Mouse (Mus musculus): ENCODE measurements around the gene Mroh3. TPM values are rescaled to one million over a fixed set of nuclear protein-coding genes. Genes with fewer than 3 reads are reported as not detected.

The Mroh3 gene
- polyA plus RNA-seq, 1 experiment from 2014 or later, result 0.41 TPM

- Histone ChIP-seq H3K36me3 (ENCODE audit: control insufficient read depth, insufficient read depth, low read length) (no peaks in the 10 kb centered on the region), H3K4me3 (ENCODE audit: low read depth, low read length) (peak overlapping the region; percentile 64), H3K9ac (ENCODE audit: low read length) (peak overlapping the region; percentile 83), H3K9me3 (ENCODE audit: control insufficient read depth, low read length) (no peaks in the 10 kb centered on the region), H3K27me3 (ENCODE audit: control insufficient read depth, insufficient read depth, low read length) (no peaks in the 10 kb centered on the region), H3K4me1 (replicated peaks; ENCODE audit: control insufficient read depth, insufficient read depth, low read length) (peaks cover 35% of the 10 kb centered on the region), H3K27ac (ENCODE audit: low read depth, low read length) (peak overlapping the region; percentile 44), H3K4me2 (ENCODE audit: low read depth, low read length, severe bottlenecking) (peak overlapping the region; percentile 75)
- ATAC-seq (replicated peaks; ENCODE audit: low FRiP score), result no peak
- WGBS, result under 1% methylated on average over 23 of the region's 23 CpGs
- DNase-seq (ENCODE audit: low spot score), result peak; percentile 77
Measured at GRCm38 (mm10) chr1:136232986-136233790, 20.6 kb upstream of the Mroh3 start.

GRCm38 (mm10) chr1:136232285-136232926 is 19.8 kb upstream of the Mroh3 start:
- Histone ChIP-seq H3K4me1 (replicated peaks; ENCODE audit: control insufficient read depth, insufficient read depth, low read length) (peaks cover 36% of the 10 kb centered on the region), H3K4me3 (ENCODE audit: low read depth, low read length) (peak overlapping the region; percentile 64), H3K27ac (ENCODE audit: low read depth, low read length) (no peak overlapping the region), H3K9ac (ENCODE audit: low read length) (peak overlapping the region; percentile 83), H3K4me2 (ENCODE audit: low read depth, low read length, severe bottlenecking) (peak overlapping the region; percentile 75), H3K9me3 (ENCODE audit: control insufficient read depth, low read length) (no peaks in the 10 kb centered on the region), H3K27me3 (ENCODE audit: control insufficient read depth, insufficient read depth, low read length) (no peaks in the 10 kb centered on the region), H3K36me3 (ENCODE audit: control insufficient read depth, insufficient read depth, low read length) (no peaks in the 10 kb centered on the region)
- under 1% methylated on average over 9 of the region's 9 CpGs for WGBS
- no peak for ATAC-seq (replicated peaks; ENCODE audit: low FRiP score)
- DNase-seq (ENCODE audit: low spot score), result no peak

- ATAC-seq (replicated peaks; ENCODE audit: low FRiP score) (no peak), DNase-seq (ENCODE audit: low spot score) (no peak)
- H3K27me3 ChIP-seq (ENCODE audit: control insufficient read depth, insufficient read depth, low read length), result no peaks in the 10 kb centered on the region
- H3K9ac ChIP-seq (ENCODE audit: low read length), result peak overlapping the region; percentile 43
- H3K4me2 ChIP-seq (ENCODE audit: low read depth, low read length, severe bottlenecking), result peak overlapping the region; percentile 75
- peaks cover 36% of the 10 kb centered on the region for H3K4me1 ChIP-seq (replicated peaks; ENCODE audit: control insufficient read depth, insufficient read depth, low read length)
- no peaks in the 10 kb centered on the region for H3K9me3 ChIP-seq (ENCODE audit: control insufficient read depth, low read length)
- WGBS, result 2% methylated on average over 6 of the region's 6 CpGs
- H3K4me3 ChIP-seq (ENCODE audit: low read depth, low read length), result peak overlapping the region; percentile 64
- no peaks in the 10 kb centered on the region; the same call in 1 of the 2 replicates for H3K36me3 ChIP-seq (ENCODE audit: control insufficient read depth, insufficient read depth, low read length)
- H3K27ac ChIP-seq (ENCODE audit: low read depth, low read length), result no peak overlapping the region
Measured at GRCm38 (mm10) chr1:136231596-136231995, 19.0 kb upstream of the Mroh3 start.

GRCm38 (mm10) chr1:136230201-136230600 is 17.6 kb upstream of the Mroh3 start:
- DNase-seq (ENCODE audit: low spot score), result no peak
- no peak overlapping the region; the same call in 1 of the 2 replicates for H3K27ac ChIP-seq (ENCODE audit: low read depth, low read length)
- H3K36me3 ChIP-seq (ENCODE audit: control insufficient read depth, insufficient read depth, low read length), result peaks cover 2% of the 10 kb centered on the region
- H3K4me1 ChIP-seq (replicated peaks; ENCODE audit: control insufficient read depth, insufficient read depth, low read length), result peaks cover 36% of the 10 kb centered on the region
- WGBS, result 19% methylated on average over 11 of the region's 11 CpGs
- no peak for ATAC-seq (replicated peaks; ENCODE audit: low FRiP score)
- H3K27me3 ChIP-seq (ENCODE audit: control insufficient read depth, insufficient read depth, low read length), result no peaks in the 10 kb centered on the region
- no peaks in the 10 kb centered on the region for H3K9me3 ChIP-seq (ENCODE audit: control insufficient read depth, low read length)
- H3K4me2 ChIP-seq (ENCODE audit: low read depth, low read length, severe bottlenecking), result peak overlapping the region; percentile 75
- peak overlapping the region; percentile 43 for H3K9ac ChIP-seq (ENCODE audit: low read length)
- H3K4me3 ChIP-seq (ENCODE audit: low read depth, low read length), result peak overlapping the region; percentile 14

- DNase-seq (ENCODE audit: low spot score), result peak; percentile 56
- Histone ChIP-seq H3K36me3 (ENCODE audit: control insufficient read depth, insufficient read depth, low read length) (peaks cover 7% of the 10 kb centered on the region), H3K4me2 (ENCODE audit: low read depth, low read length, severe bottlenecking) (peak overlapping the region; percentile 9; the same call in 1 of the 2 replicates), H3K27ac (ENCODE audit: low read depth, low read length) (no peak overlapping the region), H3K4me3 (ENCODE audit: low read depth, low read length) (no peak overlapping the region), H3K27me3 (ENCODE audit: control insufficient read depth, insufficient read depth, low read length) (no peaks in the 10 kb centered on the region), H3K4me1 (replicated peaks; ENCODE audit: control insufficient read depth, insufficient read depth, low read length) (peaks cover 33% of the 10 kb centered on the region), H3K9ac (ENCODE audit: low read length) (0 out of 2 replicates have a peak overlapping the region, but pooled peaks have one; percentile 20), H3K9me3 (ENCODE audit: control insufficient read depth, low read length) (no peaks in the 10 kb centered on the region)
- 8% methylated on average over 6 of the region's 6 CpGs for WGBS
- no peak for ATAC-seq (replicated peaks; ENCODE audit: low FRiP score)
Measured at GRCm38 (mm10) chr1:136229040-136229373, 16.4 kb upstream of the Mroh3 start.

- DNase-seq (ENCODE audit: low spot score) (peak; percentile 55), ATAC-seq (replicated peaks; ENCODE audit: low FRiP score) (0 out of 2 replicates have a peak, but pooled peaks have one; percentile 16)
- no peaks in the 10 kb centered on the region for H3K27me3 ChIP-seq (ENCODE audit: control insufficient read depth, insufficient read depth, low read length)
- no peaks in the 10 kb centered on the region for H3K9me3 ChIP-seq (ENCODE audit: control insufficient read depth, low read length)
- peaks cover 33% of the 10 kb centered on the region for H3K4me1 ChIP-seq (replicated peaks; ENCODE audit: control insufficient read depth, insufficient read depth, low read length)
- no peak overlapping the region for H3K4me3 ChIP-seq (ENCODE audit: low read depth, low read length)
- H3K27ac ChIP-seq (ENCODE audit: low read depth, low read length), result no peak overlapping the region
- 0 out of 2 replicates have a peak overlapping the region, but pooled peaks have one; percentile 33 for H3K9ac ChIP-seq (ENCODE audit: low read length)
- peak overlapping the region; percentile 9; the same call in 1 of the 2 replicates for H3K4me2 ChIP-seq (ENCODE audit: low read depth, low read length, severe bottlenecking)
- peaks cover 9% of the 10 kb centered on the region for H3K36me3 ChIP-seq (ENCODE audit: control insufficient read depth, insufficient read depth, low read length)
- 17% methylated on average over 13 of the region's 13 CpGs for WGBS
Measured at GRCm38 (mm10) chr1:136228328-136229039, 15.9 kb upstream of the Mroh3 start.

GRCm38 (mm10) chr1:136227870-136228269 is 15.2 kb upstream of the Mroh3 start:
- Histone ChIP-seq H3K4me2 (ENCODE audit: low read depth, low read length, severe bottlenecking) (no peak overlapping the region), H3K36me3 (ENCODE audit: control insufficient read depth, insufficient read depth, low read length) (peaks cover 9% of the 10 kb centered on the region), H3K4me1 (replicated peaks; ENCODE audit: control insufficient read depth, insufficient read depth, low read length) (peaks cover 33% of the 10 kb centered on the region), H3K9me3 (ENCODE audit: control insufficient read depth, low read length) (no peaks in the 10 kb centered on the region), H3K9ac (ENCODE audit: low read length) (no peak overlapping the region), H3K4me3 (ENCODE audit: low read depth, low read length) (no peak overlapping the region), H3K27ac (ENCODE audit: low read depth, low read length) (no peak overlapping the region), H3K27me3 (ENCODE audit: control insufficient read depth, insufficient read depth, low read length) (no peaks in the 10 kb centered on the region)
- ATAC-seq (replicated peaks; ENCODE audit: low FRiP score) (no peak), DNase-seq (ENCODE audit: low spot score) (no peak)
- 70% methylated on average over 4 of the region's 4 CpGs for WGBS

- H3K9ac ChIP-seq (ENCODE audit: low read length), result no peak overlapping the region
- H3K4me2 ChIP-seq (ENCODE audit: low read depth, low read length, severe bottlenecking), result no peak overlapping the region
- H3K27me3 ChIP-seq (ENCODE audit: control insufficient read depth, insufficient read depth, low read length), result no peaks in the 10 kb centered on the region
- ATAC-seq (replicated peaks; ENCODE audit: low FRiP score) (no peak), DNase-seq (ENCODE audit: low spot score) (no peak)
- no peak overlapping the region for H3K4me3 ChIP-seq (ENCODE audit: low read depth, low read length)
- peaks cover 30% of the 10 kb centered on the region for H3K4me1 ChIP-seq (replicated peaks; ENCODE audit: control insufficient read depth, insufficient read depth, low read length)
- 92% methylated on average over 8 of the region's 8 CpGs for WGBS
- no peak overlapping the region for H3K27ac ChIP-seq (ENCODE audit: low read depth, low read length)
- peaks cover 9% of the 10 kb centered on the region for H3K36me3 ChIP-seq (ENCODE audit: control insufficient read depth, insufficient read depth, low read length)
- no peaks in the 10 kb centered on the region for H3K9me3 ChIP-seq (ENCODE audit: control insufficient read depth, low read length)
Measured at GRCm38 (mm10) chr1:136226626-136227025, 14.0 kb upstream of the Mroh3 start.
